Mouse (Mus musculus) telencephalon, adult 2 months (tissue): ENCODE results near the gene Plin3.

ENCODE experiments used
- DNase-seq: peaks from one replicate; pipeline ENCODE4 v3.0.0-alpha.2; 2011; ENCODE audit warnings: low read depth, low spot score

Plin3 gene

DNA sequence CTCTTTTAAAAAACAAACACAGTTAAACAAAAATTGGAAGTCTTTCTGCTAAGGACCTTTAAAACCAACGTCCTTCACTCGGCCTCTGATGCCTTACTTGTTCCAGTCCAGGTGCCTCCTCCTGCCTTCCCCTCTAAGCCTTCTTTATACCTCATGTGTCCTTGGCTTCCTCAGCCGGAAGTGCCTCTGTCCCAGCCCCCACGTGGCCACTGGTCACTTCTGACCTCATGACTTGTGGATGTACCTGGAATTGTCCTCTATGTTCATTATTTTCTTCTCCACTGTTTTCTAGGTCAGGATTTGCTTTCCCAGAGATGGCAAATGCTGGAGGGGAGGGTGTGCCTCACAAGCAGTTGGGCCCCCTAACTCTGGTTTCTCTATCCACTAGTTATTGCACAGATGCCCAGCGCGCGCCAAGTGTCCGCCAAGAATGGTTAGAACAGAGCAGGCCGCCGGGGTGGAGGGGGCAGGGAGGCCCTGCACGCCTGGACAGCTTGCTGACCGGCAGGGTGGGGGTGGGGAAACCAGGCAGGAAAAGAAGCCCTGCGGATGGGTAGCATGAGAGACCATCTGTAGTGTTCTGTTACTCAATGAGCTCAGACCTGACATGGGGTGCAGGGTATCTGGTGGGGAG lies 9.8 kb upstream of the Plin3 start:
- DNase-seq: no peak

DNA sequence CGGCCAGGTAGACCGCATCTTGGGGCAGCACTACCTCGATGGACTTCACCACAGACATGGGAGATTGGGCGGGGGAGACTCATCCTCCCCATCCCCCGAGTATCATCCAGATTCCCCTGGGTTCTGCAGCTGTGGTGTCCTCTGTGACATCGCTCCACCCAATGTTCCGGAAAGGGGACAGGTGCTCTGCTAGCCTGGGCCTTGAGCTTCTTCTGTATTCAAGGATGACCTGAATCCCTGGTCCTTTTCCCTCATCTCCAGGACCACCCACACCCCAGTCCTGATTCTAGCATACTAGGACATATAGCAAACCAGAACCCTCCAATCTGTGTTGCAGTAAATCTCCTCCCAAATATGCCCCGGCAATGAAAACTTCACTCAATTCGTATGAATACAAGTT lies 7.5 kb upstream of the Plin3 start, which contains the start of gene Arrdc5:
TSS of gene Arrdc5 (minus strand) at position 101 of the 400 bp plus-strand sequence.
- DNase-seq: no peak

DNA sequence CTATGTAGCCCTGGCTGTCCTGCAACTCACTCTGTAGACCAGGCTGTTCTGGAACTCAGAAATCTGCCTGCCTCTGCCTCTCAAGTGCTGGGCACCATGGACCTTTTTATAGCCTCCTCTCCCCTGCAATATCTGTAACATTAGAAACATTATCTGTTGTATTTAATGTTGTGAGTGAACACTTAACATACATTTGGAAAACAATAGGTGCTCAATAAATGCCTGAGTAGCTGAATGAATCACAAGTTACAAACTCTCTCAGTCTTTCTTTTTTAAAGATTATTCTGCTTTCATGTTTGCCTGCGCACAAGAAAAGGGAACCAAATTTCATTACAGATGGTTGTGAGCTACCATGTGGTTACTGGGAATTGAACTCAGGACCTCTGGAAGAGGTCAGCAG lies 5.6 kb upstream of the Plin3 start:
- no peak for DNase-seq

DNA sequence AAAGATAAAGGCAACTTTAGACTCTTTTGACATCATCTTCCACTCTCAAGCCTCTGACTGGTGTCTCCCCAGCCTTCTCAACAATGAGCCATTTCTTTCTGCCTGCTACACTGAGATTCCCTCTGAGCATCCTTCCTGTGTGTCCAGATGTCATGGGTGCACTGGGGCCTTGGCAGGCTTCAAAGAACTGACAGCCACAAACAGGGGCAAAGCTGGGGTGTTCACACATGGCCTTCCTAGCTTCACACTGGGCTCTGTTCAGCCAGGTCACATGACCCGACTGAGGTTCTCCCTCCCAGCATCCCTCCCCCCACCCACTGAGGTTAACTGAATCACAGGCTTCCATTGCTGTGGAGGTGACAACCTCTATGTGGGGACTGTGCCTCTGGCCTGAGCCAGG lies 3.5 kb upstream of the Plin3 start:
- DNase-seq: no peak

DNA sequence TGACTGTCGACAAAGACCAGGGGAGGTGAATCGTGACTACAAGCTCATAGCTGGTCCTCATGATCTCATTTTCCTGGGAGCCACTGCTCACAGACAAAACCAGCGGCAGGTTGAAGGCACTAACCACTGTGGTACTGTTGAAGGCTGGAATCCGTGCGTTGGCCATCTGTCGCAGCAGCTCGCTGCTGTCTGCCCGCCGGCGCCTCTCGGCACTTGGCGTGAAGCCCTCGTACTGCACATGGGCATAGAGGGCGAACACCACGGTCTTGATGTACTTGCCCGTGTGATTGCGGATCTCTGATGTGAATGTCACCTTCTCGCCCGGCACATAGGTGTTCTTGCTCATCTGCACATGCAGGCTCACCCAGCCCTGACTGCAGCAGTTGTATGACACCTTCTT lies 1.6 kb upstream of the Plin3 start:
- DNase-seq: no peak

DNA sequence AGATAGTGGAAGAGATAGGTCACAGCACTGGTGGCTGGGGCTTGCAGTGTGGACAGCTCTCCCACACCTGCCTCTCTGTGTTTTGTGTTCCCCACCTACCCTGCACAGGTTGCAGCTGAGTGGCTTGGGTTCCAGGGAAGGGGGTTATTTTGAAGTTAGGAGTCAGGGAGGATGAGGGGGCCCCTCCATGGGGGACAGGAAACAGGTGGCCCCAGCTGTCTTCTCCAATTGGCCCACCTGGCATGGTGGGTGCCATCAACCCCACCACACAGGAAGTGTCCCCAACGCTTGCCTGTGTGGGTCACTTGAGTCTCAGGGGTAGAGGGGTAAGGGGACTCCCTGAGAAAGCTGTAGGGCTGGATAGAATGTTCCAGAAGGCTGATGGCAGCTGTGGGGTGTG lies 618 bp upstream of the Plin3 start:
- no peak for DNase-seq

DNA sequence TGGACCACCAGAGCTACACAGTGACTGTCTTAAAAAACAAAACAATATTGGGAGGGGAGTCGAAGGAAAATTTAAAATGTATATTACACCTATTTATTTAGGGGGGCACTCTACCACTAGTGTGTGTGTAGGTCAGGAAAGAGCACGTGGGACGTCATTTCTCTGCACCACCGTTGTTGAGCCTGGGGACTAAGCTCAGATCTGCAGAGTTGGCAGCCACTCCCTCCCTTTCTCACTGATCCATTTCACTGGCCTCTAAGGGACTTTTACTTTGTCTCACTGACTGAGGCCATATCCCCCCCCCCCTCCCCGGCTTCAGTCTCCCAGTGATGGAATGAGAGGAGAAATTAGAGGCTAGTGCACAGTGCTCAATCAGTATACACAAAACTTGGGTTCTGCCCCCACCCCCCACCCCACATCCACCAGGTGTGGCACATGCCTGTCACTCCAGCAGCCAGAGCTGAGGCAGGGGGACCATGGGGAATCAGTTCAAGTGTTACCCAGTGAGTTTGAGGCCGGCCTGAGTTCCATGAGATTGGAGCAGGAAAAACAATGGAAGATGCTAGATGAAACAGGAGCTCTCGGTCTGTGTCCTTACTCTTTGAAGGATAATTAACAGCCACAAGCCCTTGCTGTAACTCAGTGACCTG lies 722 bp downstream of the Plin3 start:
- DNase-seq: no peak

DNA sequence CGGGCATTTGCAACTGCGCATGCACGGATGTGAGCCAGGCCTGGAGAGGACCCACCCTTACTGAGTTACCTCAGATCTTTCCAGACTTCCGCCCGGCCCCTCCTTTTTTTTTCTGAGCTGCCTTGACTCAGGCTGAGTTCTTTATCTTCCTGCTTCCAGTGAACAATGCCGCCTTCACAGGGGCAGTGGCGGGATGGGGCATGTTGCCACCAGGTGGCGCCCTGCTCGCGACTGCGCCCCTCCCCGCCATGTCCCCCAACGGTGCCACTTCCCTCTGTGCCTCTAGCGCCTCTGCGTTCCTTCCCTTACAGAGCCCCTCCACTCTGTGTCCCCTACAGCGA lies 1.5 kb downstream of the Plin3 start:
- DNase-seq: no peak

DNA sequence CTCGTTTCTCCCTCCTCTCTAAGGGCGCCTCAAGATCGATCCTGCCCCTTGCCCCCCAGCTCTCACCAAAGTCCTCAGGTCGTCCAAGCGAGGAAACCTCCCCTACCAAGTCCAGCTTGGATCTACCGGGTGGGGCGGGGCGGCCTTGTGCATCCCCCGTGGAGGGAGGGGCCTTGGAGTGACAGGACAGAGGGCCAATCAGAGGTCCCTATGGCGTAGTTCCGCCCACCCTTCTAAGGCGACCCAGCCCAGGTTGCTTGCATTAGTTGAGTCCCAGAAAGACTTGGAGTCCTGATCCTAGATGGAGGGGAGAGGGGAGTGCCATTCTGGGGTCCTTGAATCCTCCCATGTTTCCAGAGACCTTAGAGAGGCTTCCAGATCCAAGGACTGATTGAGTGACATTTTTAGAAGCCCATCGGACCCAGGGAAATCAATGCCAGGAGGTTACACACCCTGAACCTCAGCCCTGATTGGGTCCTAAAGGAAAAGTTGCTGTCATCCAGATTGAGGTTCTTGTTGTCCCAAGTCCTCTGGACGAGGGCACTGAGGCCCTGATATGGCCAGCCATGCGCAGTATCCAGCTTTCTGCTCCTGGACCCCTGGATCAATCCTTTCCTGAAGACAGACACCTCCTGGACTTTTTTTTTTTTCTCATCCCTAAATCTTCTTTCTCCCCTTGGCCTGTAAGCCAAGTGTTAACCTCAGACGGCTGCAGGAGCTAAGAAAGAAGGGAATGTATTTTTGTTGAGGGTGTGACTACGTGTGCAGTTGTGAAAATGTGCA lies 2.1 kb downstream of the Plin3 start:
- DNase-seq: no peak

DNA sequence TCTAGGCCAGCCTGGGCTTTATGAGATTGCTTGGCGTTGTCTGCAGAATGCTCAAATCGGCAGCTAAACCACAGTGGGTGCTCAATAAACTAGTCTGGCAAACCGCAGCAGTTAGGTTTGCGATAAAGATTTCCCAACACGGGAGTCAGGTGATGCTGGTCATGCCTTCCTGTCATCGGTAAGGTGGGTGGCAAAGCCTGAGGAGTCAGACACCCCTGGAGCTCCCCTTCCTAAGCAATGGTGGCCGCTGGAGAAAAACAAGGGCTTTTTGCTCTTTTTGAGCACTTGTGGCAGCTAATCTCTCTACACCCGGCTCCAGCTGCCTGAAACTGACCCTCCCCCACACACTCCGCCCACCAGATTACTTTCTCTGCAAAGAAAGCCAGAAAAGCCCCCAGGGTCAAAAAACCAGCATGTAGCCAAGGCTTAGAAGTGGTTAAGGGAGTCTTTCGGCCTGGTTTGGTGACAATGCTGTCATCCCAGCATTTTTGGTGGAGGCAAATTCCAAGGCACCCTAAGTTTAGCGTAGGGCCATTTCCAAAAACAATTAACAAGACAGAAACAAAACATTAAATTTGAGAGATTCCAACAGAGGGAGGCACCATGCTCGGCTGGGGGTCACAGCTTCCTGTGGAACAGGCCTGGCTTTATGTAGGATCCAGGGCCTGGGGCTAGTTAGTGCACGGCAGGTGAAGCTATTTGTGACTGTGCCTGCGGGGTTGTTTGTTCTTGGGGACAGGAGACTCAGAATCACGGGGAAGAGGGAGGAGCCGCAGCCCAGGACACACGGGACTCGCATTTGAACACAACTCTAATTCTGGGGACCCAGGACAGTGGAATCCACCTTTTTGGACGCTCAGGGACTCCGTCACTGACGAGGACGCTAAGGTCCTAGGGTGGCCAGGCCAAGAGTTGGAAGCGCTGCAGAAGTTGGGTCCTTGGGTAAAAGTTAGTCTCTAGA lies 3.0 kb downstream of the Plin3 start:
- DNase-seq: no peak

DNA sequence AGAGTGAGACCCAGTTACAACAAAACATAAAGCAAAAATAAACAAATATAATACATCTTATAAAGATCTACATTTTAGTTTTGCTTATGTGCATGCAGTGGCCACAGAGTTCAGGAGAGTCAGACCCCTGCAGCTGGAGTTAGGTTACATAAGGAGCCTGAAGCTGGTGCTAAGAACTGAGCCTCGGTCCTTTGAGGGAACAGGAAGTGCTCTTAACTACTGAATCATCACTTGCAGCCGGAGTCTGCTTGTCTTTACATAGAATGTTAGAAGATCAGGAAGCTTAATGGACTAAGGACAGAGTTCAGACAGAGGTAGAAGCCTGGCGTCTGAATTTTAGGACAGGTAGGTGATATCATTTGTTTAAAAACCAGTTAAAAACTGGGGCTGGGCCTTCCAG lies 3.8 kb downstream of the Plin3 start:
- DNase-seq: no peak

DNA sequence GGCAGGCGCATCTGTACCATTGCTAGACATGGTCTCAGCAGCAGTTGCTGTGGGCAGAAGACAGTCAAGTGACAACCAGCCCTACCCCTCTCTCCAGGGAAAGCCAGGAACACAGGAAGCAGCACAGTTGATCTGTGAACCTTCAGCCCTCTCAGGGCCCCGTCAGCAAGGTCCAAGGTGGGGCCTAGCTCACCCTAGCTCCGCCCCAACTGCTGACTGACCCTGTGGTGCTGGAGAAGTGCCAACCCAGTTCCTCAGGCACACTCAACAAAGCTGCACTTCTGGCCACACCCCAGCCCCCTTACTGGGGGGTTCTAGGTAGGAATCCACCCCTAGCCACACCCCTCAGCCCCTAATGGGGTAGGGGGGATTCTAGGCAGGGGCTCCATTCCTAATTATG lies 4.8 kb downstream of the Plin3 start:
- DNase-seq: no peak

DNA sequence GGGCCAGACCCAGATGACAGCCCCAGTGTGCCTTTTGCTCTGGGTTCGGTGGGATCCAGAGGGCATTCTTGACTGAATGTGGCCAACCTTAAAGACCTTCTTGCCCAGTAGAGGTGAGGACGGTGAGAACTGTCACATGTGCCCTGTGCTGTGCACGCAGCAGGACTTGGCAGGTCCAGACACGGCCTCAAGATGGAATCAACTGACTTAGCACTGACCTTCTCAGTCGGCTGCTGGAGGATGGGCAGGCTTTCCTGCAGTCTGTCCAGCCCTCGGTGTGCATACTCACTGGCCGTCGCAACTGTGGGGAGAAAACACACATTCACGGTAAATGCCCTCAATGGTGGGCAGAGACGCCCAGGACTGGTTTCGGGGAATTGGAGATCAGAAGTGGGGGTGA lies 6.7 kb downstream of the Plin3 start:
- no peak for DNase-seq

DNA sequence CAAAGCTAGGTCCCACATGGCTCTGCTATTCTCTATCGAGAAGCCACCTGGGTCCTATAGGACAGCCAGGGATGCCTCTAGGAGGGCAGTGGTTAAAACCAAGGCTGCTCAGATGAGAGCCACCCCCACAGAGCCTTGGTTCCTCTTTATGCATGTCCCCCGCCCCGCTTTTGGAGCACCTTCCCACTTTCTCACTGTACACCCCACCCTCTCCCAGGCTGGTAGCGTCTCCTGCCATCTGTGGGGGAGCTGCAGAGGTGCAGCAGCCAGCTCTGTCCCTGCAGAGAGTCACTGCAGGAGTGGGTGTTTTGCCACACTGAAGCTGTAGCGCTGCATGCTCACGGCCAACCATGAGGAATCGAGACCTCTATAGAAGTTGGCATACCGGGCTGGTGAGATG lies 9.4 kb downstream of the Plin3 start:
- peak; percentile 59 for DNase-seq

DNA sequence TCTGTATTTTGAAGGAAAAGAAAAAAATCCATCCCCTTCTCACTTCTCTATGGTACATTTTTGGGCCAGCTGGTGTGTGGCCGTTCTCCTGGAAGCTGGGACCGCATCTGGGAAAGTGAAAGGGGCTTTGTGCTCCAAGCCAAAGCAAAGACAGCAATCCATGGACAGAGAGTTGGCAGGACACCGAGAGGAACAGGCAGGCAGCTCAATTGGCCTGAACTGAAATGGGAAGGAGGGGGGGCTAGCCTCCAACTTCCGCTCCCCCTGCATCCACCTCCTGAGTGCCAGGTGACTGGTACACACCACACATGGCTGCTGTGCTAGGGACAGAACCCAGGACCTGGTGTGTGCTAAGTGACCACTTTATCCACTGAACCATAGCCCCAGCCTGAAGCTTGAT lies 9.9 kb downstream of the Plin3 start:
- no peak for DNase-seq

DNA sequence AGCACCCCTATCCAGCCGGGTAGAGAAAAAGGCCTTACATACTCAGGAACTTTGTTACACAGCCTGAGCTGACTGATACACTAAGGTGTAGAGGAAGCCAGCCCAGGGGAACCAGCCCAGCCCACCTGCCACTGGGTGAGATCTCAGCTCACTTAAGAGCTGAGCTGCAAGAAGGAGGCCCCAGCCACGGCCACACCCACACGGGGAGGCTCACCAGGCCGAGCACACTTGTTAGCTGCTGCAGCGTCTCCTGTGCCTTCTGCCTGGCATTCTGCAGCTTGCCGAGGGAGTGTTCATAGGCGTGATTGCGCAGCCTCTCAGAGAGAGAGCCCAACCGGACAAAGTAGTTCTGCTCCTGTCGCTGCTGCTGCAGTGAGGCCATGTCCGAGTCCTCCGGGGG lies 11.5 kb downstream of the Plin3 start:
- no peak for DNase-seq

DNA sequence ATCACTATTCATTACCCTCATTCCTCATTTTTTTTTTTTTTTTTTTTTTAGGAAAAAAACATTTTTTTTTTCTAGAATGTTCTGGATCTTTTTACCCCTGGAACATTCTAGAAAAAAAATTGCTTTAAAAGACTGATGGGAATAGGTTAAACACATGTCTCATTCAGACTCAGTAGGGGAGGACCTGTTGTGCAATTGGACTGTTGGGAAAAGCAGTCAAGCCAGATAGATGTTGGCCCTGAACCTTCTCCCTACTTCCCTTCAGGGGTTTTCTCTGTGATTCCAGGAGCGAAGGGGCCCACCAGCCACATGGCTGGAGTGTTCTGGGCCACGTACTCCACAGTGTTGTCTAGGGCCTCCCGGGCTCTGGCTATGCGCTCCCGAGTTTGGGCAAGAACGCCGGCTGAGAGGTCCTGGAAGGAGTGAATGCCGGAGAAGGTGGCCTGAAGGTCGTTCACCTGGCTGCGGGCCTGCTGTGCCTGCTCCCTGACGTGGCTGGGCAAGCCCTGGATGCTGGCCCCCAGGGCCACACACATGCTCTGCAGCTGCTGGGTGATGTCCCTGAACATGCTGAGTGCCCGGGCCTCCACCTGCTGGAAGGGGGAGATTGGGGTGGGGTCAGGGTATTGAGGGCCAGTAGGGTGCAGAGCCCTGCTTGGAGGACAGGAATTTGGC lies 13.1 kb downstream of the Plin3 start:
- no peak for DNase-seq

DNA sequence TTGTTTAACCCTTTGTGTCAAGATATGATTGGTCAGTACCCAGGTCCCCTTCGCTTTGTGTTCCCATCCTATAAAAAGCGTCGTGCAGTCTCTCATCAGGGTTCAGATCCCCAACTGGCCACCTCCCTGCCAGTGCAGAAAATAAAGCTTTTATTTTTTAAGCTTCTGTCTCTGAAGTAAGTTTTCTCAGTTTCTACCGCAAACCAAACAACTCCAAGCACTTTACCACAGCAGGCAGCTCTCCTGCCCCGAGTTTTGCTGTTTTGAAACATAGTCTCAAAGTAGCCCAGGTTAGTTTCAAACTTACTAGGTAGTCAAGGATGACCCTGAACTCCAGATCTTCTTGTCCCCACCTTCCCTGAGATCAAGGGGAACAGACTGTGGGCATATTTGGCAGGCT lies 14.3 kb downstream of the Plin3 start:
- no peak for DNase-seq

DNA sequence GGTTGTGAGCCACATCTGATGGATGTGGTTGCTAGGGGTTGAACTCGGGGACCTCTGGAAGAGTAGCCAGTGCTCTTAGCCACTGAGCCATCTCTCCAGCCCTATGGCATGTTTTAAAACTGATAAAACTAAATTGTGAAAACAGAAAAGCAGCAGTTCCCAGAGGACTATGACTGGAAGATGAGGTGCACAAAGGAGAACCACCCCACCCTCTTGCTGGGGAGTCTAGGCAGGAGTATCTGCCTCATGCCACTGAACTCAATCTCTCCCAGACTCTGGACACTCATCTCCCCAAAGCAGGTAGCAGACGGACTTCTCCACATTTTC lies 15.1 kb downstream of the Plin3 start:
- DNase-seq: no peak

DNA sequence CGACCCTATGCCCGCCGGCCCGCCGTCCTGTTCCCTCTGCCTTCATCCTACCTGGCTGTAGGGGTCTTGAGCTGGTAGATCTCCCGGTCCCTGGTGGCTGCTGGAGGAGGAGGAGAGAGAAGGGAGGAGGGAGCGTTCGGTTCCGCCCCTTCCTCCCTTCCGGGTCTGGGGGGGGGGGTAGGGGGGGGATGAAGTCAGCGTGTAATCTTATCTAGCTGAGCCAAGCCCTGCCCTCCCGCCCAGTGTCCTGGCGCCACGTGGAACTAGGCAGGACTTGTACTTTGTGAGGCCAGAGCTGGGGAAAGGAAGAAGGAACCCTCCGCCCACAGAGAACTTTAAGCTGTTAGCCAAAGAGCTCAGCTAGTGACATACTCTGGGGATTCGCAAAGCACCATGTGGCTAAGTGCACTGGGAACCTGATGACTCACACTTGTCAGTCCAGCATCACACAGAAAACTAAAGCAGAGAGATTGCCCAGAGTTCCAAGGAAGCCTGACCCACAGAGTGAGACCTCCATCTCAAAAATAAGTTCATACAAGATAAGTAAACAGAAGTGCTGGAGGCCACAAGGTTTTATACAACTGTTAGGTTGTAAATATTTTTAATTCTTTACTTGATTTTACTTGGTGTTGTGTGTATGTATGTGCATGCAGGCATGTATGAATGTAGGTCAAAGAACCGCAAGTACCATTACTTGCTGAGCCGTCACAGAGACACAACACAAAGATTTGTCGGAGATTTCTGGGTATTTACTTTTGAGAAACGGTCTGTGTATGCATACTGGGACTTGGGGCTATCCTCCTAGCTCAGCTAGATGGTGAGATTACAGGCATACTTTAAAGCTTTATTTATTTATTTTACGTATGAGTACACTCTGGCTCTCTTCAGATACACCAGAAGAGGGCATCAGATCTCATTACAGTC lies 15.8 kb downstream of the Plin3 start, which contains the start of gene Ticam1:
TSS of gene Ticam1 (minus strand) at position 144 of the 924 bp plus-strand sequence.
- peak; percentile 83 for DNase-seq
